Comparison of ENCODE assay signal across 25 mouse cellular contexts in genomic region chr8:119694696-119695095, GRCm38 (mm10). TPM values are rescaled to one million over a fixed set of nuclear protein-coding genes. Genes with fewer than 3 reads are reported as not detected.
DNase-seq lines count a peak whose midpoint lies in the region; ATAC-seq lines count a peak whose summit lies in the region.
"Had no signal": no experiment of that assay in that cellular context is flagged by ENCODE, and none has a peak within 500 bp of the region (broad histone marks: within the 10 kb centered on the region; RNA-seq: fewer than 3 reads in every experiment).

No protein-coding gene starts in this region.

- no peak overlapping the region for H3K9ac ChIP-seq in hindbrain, embryonic 16.5 days (ENCODE audit: low read depth, low read length)
- H3K9ac ChIP-seq in midbrain, embryonic 13.5 days (replicated peaks), result no peak overlapping the region

- H3K4me1 ChIP-seq in heart, embryonic 10.5 days, result peaks cover 67% of the 10 kb centered on the region
- peaks cover 35% of the 10 kb centered on the region for H3K4me1 ChIP-seq in hindbrain, embryonic 10.5 days (replicated peaks)
- H3K4me1 ChIP-seq in hindbrain, embryonic 16.5 days (ENCODE audit: control insufficient read depth, insufficient read depth, low read depth, low read length), result peaks cover 3% of the 10 kb centered on the region; the same call in 1 of the 2 replicates
- H3K4me1 ChIP-seq in midbrain, embryonic 10.5 days, result peaks cover 36% of the 10 kb centered on the region
- peaks cover 2% of the 10 kb centered on the region; the same call in 1 of the 2 replicates for H3K4me1 ChIP-seq in midbrain, embryonic 13.5 days (replicated peaks)

- H3K27ac ChIP-seq in heart, embryonic 10.5 days, result peak overlapping the region; percentile 19; the same call in 1 of the 2 replicates
- H3K27ac ChIP-seq in hindbrain, embryonic 10.5 days, result peak overlapping the region; percentile 8; the same call in 1 of the 2 replicates
- no peak overlapping the region for H3K27ac ChIP-seq in hindbrain, embryonic 16.5 days (ENCODE audit: low read depth, low read length)
- 0 out of 2 replicates have a peak overlapping the region, but pooled peaks have one; percentile 28 for H3K27ac ChIP-seq in midbrain, embryonic 10.5 days (replicated peaks)
- no peak overlapping the region for H3K27ac ChIP-seq in midbrain, embryonic 13.5 days

- H3K4me3 ChIP-seq in heart, embryonic 10.5 days, result no peak overlapping the region
- no peak overlapping the region for H3K4me3 ChIP-seq in hindbrain, embryonic 10.5 days
- no peak overlapping the region for H3K4me3 ChIP-seq in hindbrain, embryonic 16.5 days (ENCODE audit: low read length)
- H3K4me3 ChIP-seq in midbrain, embryonic 10.5 days, result no peak overlapping the region
- no peak overlapping the region for H3K4me3 ChIP-seq in midbrain, embryonic 13.5 days (replicated peaks)

- no peak for DNase-seq in heart, embryonic 10.5 days (ENCODE audit: low spot score)
- no peak for DNase-seq in heart, adult 11 months
- no peak for DNase-seq in hindbrain, embryonic 10.5 days (ENCODE audit: low spot score)
- no peak for DNase-seq in midbrain, embryonic 10.5 days (ENCODE audit: low spot score)
- DNase-seq in Muller cell, postnatal 12 days (ENCODE audit: inconsistent ontology term), result peak; percentile 51
- no peak for DNase-seq in layer of hippocampus, postnatal 25 days (ENCODE audit: extremely low spot score in 1 of 2, low spot score in 1 of 2)
- DNase-seq: adrenal gland, adult 2 months; adrenal gland, adult 8-10 months; adrenal gland, postnatal 10 days; adrenal gland, postnatal 14 days; adrenal gland, postnatal 25 days; adrenal gland, postnatal 36 days; B cell, adult 2 months; cerebellum, adult 11 months; cerebellum, adult 11-12 months; cerebellum, adult 18-20 months had no signal

- H3K9me3 ChIP-seq in heart, embryonic 10.5 days, result no peaks in the 10 kb centered on the region
- H3K9me3 ChIP-seq in hindbrain, embryonic 10.5 days, result no peaks in the 10 kb centered on the region
- no peaks in the 10 kb centered on the region for H3K9me3 ChIP-seq in hindbrain, embryonic 16.5 days (ENCODE audit: control insufficient read depth, low read length)
- H3K9me3 ChIP-seq in midbrain, embryonic 10.5 days (replicated peaks), result no peaks in the 10 kb centered on the region
- H3K9me3 ChIP-seq in midbrain, embryonic 13.5 days, result no peaks in the 10 kb centered on the region
- H3K9me3 ChIP-seq: G1E had no signal

- 71% methylated on average over 7 of the region's 7 CpGs for WGBS in heart, embryonic 10.5 days
- whole genome bisulfite sequencing in hindbrain, embryonic 10.5 days, result 78% methylated on average over 7 of the region's 7 CpGs
- 78% methylated on average over 7 of the region's 7 CpGs for WGBS in hindbrain, embryonic 16.5 days
- 84% methylated on average over 7 of the region's 7 CpGs for WGBS in midbrain, embryonic 10.5 days
- 87% methylated on average over 7 of the region's 7 CpGs for WGBS in midbrain, embryonic 13.5 days

- H3K4me2 ChIP-seq in hindbrain, embryonic 16.5 days (ENCODE audit: low read length), result no peak overlapping the region
- no peak overlapping the region for H3K4me2 ChIP-seq in midbrain, embryonic 13.5 days (replicated peaks)

- no peaks in the 10 kb centered on the region for H3K36me3 ChIP-seq in heart, embryonic 10.5 days
- H3K36me3 ChIP-seq in hindbrain, embryonic 10.5 days, result no peaks in the 10 kb centered on the region
- H3K36me3 ChIP-seq in hindbrain, embryonic 16.5 days (ENCODE audit: control insufficient read depth, insufficient read depth, low read length), result no peaks in the 10 kb centered on the region
- no peaks in the 10 kb centered on the region for H3K36me3 ChIP-seq in midbrain, embryonic 10.5 days
- H3K36me3 ChIP-seq in midbrain, embryonic 13.5 days, result no peaks in the 10 kb centered on the region
- H3K36me3 ChIP-seq: G1E had no signal

- peaks cover 38% of the 10 kb centered on the region for H3K27me3 ChIP-seq in heart, embryonic 10.5 days (ENCODE audit: insufficient read depth, poor library complexity, severe bottlenecking)
- H3K27me3 ChIP-seq in hindbrain, embryonic 10.5 days (ENCODE audit: insufficient read depth, poor library complexity, severe bottlenecking), result peaks cover 26% of the 10 kb centered on the region
- H3K27me3 ChIP-seq in hindbrain, embryonic 16.5 days (replicated peaks; ENCODE audit: control insufficient read depth, insufficient read depth, low read length), result peaks cover 12% of the 10 kb centered on the region
- H3K27me3 ChIP-seq in midbrain, embryonic 10.5 days (ENCODE audit: low read depth, poor library complexity, severe bottlenecking), result peaks cover 34% of the 10 kb centered on the region
- peaks cover 19% of the 10 kb centered on the region for H3K27me3 ChIP-seq in midbrain, embryonic 13.5 days
- H3K27me3 ChIP-seq: Patski had no signal

- ATAC-seq in hindbrain, embryonic 16.5 days, result no peak
- no peak for ATAC-seq in midbrain, embryonic 13.5 days
- ATAC-seq: activated CD4-positive, CD25-positive, alpha-beta regulatory T cell, adult 4 months; CD4-positive, CD25-positive, alpha-beta regulatory T cell, adult 4 months; Patski had no signal

RNA-seq across cellular contexts. Expression of gene Atp2c2, which starts 5.1 kb away (rescaled TPM):
- polyA plus RNA-seq in heart, embryonic 10.5 days (2016; fragmentation: Nextera tagmentation; extraction: Ambion mirVana), result 0.36 and 1.5 TPM in 2 replicates
- 1.4 TPM in 2 replicates for polyA plus RNA-seq in hindbrain, embryonic 10.5 days (2016; fragmentation: Nextera tagmentation; extraction: Ambion mirVana)
- 0.49 and 0.75 TPM in 2 replicates for polyA plus RNA-seq in hindbrain, embryonic 16.5 days (2015; fragmentation: Nextera tagmentation; extraction: Ambion mirVana)
- polyA plus RNA-seq in midbrain, embryonic 10.5 days (2016; fragmentation: Nextera tagmentation; extraction: Ambion mirVana), result 1.2 and 1.6 TPM in 2 replicates
- polyA plus RNA-seq in midbrain, embryonic 13.5 days (2015; fragmentation: Nextera tagmentation; extraction: Ambion mirVana), result not detected in 2 replicates
- 1 to 10 TPM; 1.8 to 1.9 TPM for total RNA-seq in layer of hippocampus, postnatal 25 days (2021)
- total RNA-seq: CH12.LX, G1E had no signal
- polyA plus RNA-seq: activated CD4-positive, CD25-positive, alpha-beta regulatory T cell, adult 4 months; adrenal gland, adult 2 months; G1E had no signal

RNA-seq across cellular contexts. Expression of gene Wfdc1, which starts 28.5 kb away (rescaled TPM):
- 1.3 and 1.6 TPM in 2 replicates for polyA plus RNA-seq in heart, embryonic 10.5 days (2016; fragmentation: Nextera tagmentation; extraction: Ambion mirVana)
- 9.6 and 11.6 TPM in 2 replicates for polyA plus RNA-seq in hindbrain, embryonic 10.5 days (2016; fragmentation: Nextera tagmentation; extraction: Ambion mirVana)
- polyA plus RNA-seq in hindbrain, embryonic 16.5 days (2015; fragmentation: Nextera tagmentation; extraction: Ambion mirVana), result 7.1 and 8.3 TPM in 2 replicates
- polyA plus RNA-seq in midbrain, embryonic 10.5 days (2016; fragmentation: Nextera tagmentation; extraction: Ambion mirVana), result 20.5 and 32.9 TPM in 2 replicates
- polyA plus RNA-seq in midbrain, embryonic 13.5 days (2015; fragmentation: Nextera tagmentation; extraction: Ambion mirVana), result 2.0 and 2.1 TPM in 2 replicates
- total RNA-seq in layer of hippocampus, postnatal 25 days (2021), result 1 to 10 TPM; 6.6 to 8.4 TPM
- total RNA-seq: CH12.LX, G1E, MEL had no signal
- polyA plus RNA-seq: activated CD4-positive, CD25-positive, alpha-beta regulatory T cell, adult 4 months; C2C12; CD4-positive, CD25-positive, alpha-beta regulatory T cell, adult 4 months; G1E; Patski had no signal

RNA-seq across cellular contexts. Expression of gene Kcng4, which starts 59.2 kb away (rescaled TPM):
- polyA plus RNA-seq in heart, embryonic 10.5 days (2016; fragmentation: Nextera tagmentation; extraction: Ambion mirVana), result not detected in 2 replicates
- polyA plus RNA-seq in hindbrain, embryonic 10.5 days (2016; fragmentation: Nextera tagmentation; extraction: Ambion mirVana), result 0.16 and 0.29 TPM in 2 replicates
- 0.13 and 0.14 TPM in 2 replicates for polyA plus RNA-seq in hindbrain, embryonic 16.5 days (2015; fragmentation: Nextera tagmentation; extraction: Ambion mirVana)
- polyA plus RNA-seq in midbrain, embryonic 10.5 days (2016; fragmentation: Nextera tagmentation; extraction: Ambion mirVana), result 0.19 and 0.52 TPM in 2 replicates
- polyA plus RNA-seq in midbrain, embryonic 13.5 days (2015; fragmentation: Nextera tagmentation; extraction: Ambion mirVana), result 0.08 and 0.47 TPM in 2 replicates
- total RNA-seq in layer of hippocampus, postnatal 25 days (2021), result 1 to 10 TPM; 3.4 to 4.6 TPM
- total RNA-seq: CH12.LX, MEL had no signal
- polyA plus RNA-seq: activated CD4-positive, CD25-positive, alpha-beta regulatory T cell, adult 4 months; C2C12; CD4-positive, CD25-positive, alpha-beta regulatory T cell, adult 4 months; G1E had no signal

Comparison
In these comparisons a context has a peak if more than half of its experiments do, and no peak if none do; other contexts are left out.
1. H3K27ac ChIP-seq: peak in heart, embryonic 10.5 days (single experiment), hindbrain, embryonic 10.5 days (single experiment) and midbrain, embryonic 10.5 days (single experiment); none in hindbrain, embryonic 16.5 days (single experiment) and midbrain, embryonic 13.5 days (single experiment).